Mouse (Mus musculus): ENCODE results near the gene Sv2c. TPM values are rescaled to one million over a fixed set of nuclear protein-coding genes. Genes with fewer than 3 reads are reported as not detected.

The Sv2c gene
- total RNA-seq, 1 experiment from 2014 or later, result 3.1 TPM

- DNase-seq, result peak; percentile 29
These were observed 164.3 kb downstream of the Sv2c start for GRCm38 (mm10) chr13:95968031-95968430.

DNA sequence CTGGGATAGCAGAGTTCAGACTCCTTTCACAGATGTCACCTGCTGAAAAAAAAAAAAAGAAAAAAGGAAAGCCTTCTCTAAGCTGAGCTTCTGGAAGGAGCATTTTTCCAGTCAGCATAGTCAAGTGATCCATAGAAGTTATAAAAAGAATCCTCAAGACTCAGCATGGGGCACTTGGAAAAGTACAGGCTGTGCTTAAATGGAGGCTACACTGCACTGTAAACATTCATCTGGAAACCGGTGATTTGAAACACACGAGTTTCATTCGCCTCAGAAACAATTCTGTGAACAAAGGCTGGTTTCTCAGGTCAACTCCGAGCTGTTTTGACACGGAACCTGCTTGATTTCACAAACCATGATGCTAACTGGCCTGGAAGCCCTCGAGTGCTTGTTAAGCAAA, 165.6 kb downstream of the Sv2c start:
- DNase-seq, result no peak

DNA sequence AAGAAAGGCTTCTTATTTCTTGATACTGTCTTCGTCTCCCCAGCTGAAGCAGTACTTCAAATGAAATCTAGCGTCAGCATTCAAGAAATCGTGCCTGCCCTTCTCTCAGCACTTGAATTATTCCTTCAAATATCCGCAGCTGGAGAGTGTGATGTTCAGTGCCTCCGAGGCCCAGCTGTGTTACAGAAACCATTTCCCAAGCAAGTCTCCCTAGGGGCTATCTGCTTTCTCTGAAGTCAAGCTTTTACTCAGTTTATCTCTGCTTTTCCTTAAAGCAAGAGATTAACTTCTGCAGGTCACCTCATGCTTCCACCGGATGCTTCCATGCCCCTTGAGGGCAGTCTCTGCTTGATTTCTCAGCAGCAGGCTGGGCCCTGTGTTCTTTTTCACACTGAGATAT, 166.8 kb downstream of the Sv2c start:
- DNase-seq, result no peak

DNA sequence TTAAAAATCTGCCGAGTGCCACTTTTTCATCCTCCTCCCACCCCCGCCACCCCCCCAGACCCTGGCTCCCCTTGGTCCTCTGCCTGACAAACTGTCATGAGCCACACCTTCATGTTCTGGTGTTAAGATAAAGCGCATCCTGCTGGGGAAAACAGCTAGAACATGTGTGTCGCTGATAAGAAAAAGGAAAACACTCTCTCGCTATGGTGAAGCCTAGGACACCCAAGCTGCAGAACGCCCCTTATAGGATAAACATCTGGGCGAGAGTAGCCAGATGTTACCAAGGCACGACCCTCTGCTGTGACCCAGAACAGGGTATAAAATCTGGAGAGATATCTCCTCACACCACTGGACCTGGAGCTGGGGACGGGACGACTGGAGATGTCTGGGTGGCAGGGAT, 167.2 kb downstream of the Sv2c start:
- no peak for DNase-seq

DNA sequence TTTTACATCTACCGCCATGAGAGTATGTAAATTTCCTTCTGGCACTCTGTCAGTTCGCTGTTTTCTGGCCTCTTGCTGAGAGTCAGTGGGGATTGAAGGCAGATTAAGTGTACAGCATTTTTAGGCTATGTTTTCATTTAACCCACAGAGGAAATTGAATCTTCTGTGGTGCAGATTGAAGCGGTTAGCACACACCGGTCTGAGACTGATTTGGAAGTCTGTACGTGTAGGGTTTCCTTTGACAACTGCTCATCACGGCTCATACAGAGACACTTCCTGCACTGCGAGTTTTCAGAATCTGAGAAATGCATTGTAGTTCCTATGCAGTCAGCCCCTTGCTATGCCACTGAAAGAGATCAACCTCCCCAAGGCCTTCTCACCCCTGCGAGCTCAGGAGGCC, 168.2 kb downstream of the Sv2c start:
- no peak for DNase-seq

DNA sequence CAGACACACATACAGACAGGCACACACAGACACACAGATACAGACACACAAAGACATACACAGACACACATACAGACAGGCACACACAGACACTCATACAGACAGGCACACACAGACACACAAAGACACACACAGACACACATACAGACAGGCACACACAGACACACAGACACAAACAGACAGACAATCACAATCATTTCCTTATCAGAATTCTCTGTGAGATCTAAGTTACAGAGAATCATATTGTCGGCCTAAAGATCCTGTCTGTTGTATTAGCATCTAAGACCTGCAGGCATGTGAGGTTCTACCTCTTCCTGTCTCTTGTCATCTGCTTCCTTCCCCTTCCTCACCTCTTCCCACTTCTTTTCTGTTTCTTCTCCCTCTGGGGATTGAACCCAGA, 168.7 kb downstream of the Sv2c start:
- DNase-seq, result no peak

DNA sequence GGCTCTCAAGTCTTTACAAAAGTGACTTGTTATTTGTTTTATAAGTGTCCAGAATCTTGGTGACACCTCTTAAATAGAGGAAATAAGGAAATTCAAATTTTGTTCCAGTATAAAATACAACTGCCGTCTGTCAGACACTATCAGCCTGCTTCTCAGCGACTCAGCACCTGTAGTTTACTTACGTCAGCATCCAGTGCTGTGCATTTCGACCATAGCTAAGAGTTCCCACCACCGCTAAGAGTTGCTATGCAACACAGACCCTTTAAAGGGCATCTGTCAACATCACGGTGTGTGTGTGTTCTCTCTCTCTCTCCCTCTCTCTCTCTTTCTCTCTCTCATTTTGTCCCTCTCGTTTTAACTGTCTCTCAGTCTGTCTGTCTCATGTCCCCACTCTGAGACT, 170.5 kb downstream of the Sv2c start:
- DNase-seq, result no peak

DNA sequence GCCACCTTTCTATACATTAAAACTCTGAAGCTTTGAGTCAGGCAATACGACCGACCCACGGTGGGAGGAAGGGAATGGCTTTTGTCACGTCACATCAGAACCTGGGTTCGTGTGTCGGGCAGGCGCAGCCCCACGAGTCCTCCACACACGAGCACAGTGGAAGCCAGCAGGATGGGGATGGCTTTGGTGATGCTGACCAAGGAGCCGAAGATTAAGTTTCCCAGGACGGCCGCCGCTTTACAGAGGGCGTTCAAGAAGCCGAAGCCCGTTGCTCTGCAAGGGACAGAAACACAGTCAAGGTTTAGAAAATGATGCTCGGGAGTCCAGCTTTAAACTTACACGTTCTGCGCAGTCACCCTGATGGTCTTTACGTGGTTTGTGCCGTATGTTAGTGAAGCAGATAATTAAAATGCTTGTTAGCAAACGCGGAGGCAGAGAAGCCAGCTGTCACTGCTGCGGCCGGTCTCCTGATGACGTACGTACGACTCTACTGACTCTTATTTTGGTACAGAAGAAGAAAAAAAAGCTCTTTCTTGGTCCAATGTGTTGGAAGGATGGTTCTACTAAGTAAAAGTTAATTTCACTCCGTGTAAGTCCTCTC, 171.1 kb downstream of the Sv2c start:
- DNase-seq, result peak; percentile 13

GRCm38 (mm10) chr13:95960477-95961185, 171.7 kb downstream of the Sv2c start:
- DNase-seq, result no peak

- peak; percentile 32 for DNase-seq
These were observed 172.5 kb downstream of the Sv2c start for GRCm38 (mm10) chr13:95959651-95960476.

DNA sequence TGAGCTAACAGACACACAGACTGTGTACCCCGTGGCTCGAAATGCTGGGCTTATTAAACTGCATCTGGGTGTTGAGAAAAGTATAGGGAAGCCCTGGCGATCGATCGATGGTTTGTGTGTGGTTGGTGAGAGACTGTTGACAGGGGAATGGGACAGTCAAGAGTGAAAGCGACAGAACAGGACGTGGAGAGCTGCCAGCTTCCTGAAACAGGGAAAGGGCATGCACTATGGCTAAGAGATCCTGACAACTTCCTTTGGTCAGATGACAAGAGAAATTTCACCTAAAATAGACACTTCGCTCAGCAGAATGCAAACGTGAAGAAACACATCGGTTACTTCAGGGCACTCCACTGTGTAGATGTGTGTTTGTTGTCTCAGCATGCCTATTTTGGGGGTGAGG, 175.2 kb downstream of the Sv2c start:
- no peak for DNase-seq

- no peak for DNase-seq
These were observed 176.0 kb downstream of the Sv2c start for GRCm38 (mm10) chr13:95956327-95956781.

- no peak for DNase-seq
These were observed 177.2 kb downstream of the Sv2c start for GRCm38 (mm10) chr13:95955204-95955603.

DNA sequence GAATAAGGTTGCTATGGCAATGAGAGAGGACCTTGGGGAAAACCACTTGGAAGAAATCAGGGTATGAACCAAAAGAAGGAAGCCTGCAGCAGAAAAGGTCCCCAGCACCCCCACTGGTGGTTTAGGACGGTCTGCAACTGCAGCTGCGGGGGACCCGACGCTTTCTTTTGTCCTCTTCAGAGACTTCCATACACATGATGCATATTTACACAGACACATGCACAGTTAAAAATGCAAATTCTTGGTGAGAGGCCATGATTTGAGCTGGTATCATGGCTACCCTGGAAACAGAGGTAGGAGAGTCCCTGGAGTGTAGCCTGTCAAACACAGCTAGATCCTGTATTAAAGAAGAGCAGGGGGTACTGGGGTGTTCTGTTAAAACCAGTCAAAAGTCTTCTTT, 178.7 kb downstream of the Sv2c start:
- DNase-seq, result no peak

GRCm38 (mm10) chr13:95952263-95952662, 180.1 kb downstream of the Sv2c start:
- DNase-seq, result no peak

DNA sequence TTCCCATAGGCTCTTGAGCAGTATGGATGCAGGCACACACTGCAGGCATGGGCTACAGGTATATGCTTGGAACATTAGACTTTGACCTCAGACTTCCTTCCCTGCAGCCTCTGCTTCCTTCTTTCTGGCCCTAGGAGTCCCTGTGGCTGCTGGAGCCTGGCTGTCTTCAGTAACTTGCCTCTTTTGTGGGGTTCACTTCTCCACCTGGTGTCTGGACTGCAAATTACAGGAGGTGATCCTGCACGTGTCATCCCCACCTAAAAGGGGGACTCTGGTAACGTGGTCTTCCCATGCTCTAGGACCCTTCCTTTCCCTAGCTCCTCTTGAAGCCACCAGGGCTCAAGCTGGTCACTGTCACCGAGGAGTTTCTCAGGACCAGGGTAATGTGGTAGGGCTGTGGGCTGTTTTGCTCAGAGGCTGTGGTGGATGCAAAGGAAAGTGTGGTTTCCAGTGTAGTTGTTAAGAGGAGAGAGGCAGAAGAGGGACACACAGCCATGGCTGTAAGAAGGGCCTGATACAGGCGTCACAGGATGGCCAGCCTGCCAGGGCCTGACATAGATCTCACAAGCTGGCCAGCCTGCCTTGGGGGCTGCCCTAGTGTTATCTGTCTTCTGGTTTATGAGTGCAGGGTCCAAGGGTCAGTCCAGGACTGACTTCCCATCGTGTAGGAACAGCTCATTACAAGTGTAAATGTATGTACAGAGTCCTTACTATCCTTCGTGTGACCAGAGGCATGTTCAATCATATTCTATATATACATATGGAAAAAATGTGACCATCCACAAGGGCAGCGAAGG, 181.1 kb downstream of the Sv2c start:
- peak; percentile 53 for DNase-seq

DNA sequence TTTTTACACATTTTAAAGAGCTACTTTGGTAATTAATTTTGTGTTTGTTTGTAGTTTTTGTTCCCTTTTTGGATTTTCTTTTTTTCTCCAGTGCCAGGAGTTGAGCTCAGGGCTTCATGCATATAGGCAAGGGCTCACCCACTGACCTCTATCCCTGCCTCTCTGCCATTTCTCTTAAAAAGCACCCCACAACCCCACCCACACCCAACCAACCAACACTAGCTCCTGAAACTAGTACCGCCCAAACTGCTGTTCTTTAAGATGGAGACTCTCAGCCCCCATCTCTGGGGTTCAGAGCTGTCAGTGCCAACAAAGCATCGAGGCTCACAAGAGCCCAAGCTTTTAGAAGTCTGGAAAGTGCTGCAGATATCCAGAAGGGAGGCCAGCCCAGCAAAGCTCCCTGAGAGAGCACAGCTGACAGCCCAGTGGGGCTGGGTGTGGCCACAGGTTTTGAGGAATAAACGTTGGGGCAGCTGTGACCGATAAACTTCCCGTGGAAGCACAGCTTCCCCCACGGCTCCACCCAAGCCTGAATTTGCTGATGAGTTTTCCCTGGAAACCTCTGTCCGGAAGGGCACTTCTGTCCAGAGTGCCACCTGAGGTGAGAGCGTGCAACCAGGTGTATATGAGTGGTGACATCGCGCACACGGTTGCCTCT, 181.8 kb downstream of the Sv2c start:
- no peak for DNase-seq

DNA sequence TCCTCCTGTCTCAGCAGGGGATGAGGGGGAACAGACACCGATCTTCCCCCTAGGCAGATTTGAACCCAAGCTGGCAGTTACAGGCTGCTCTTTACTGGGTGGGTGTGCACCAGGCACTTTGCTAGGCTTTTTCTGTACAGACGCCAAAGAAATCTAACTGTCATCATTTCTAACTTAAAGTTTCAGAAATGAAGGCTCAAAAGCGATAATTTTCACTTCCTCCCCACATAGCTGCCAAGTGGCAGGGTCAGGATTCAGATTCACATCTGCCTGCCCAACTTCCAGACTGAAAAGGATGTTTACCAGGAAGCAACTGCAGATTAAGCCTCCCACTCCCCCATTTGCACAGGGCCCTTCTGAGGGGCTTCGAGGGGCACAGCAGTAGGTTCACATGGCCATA, 183.0 kb downstream of the Sv2c start:
- no peak for DNase-seq

- no peak for DNase-seq
These were observed 183.6 kb downstream of the Sv2c start for GRCm38 (mm10) chr13:95948821-95949220.

GRCm38 (mm10) chr13:95948394-95948793, 184.0 kb downstream of the Sv2c start:
- DNase-seq, result no peak

- DNase-seq, result no peak
These were observed 186.4 kb downstream of the Sv2c start for GRCm38 (mm10) chr13:95945937-95946507.

GRCm38 (mm10) chr13:95944621-95945020, 187.8 kb downstream of the Sv2c start:
- no peak for DNase-seq
